Mouse (Mus musculus) kidney, embryonic 14.5 days (tissue): ENCODE data around the gene Casc3. TPM values are rescaled to one million over a fixed set of nuclear protein-coding genes. Genes with fewer than 3 reads are reported as not detected.

Experiments
- ATAC-seq: fragments of 200-750 bp; cut with Nextera tagmentation; 2 replicates; pipeline ENCODE4 v1.8.0; 2017; ENCODE audit warnings: moderate number of reproducible peaks, mild to moderate bottlenecking, moderate TSS enrichment, moderate library complexity; ENCODE audit not compliant: low FRiP score, low TSS enrichment
- H3K27ac ChIP-seq: fragments of 300-500 bp; sonication (generic); 2 replicates; pipeline ENCODE4 v1.5.1; 2014; ENCODE audit warnings: low read depth, mild to moderate bottlenecking, low read length, moderate library complexity, mixed read lengths
- H3K27me3 ChIP-seq: fragments of 300-500 bp; sonication (generic); 2 replicates; pipeline ENCODE4 v1.6.1; 2014; ENCODE audit warnings: mild to moderate bottlenecking, low read length; ENCODE audit not compliant: control insufficient read depth, insufficient read depth
- H3K36me3 ChIP-seq: fragments of 300-500 bp; sonication (generic); 2 replicates; pipeline ENCODE4 v1.6.1; 2014; ENCODE audit warnings: low read length, mixed read lengths; ENCODE audit not compliant: control insufficient read depth, insufficient read depth
- H3K4me1 ChIP-seq: fragments of 300-500 bp; sonication (generic); 2 replicates; pipeline ENCODE4 v1.6.1; 2014; ENCODE audit warnings: low read length, mixed read lengths; ENCODE audit not compliant: control insufficient read depth, insufficient read depth
- H3K4me2 ChIP-seq: fragments of 300-500 bp; sonication (generic); replicated peaks from 2 replicates; pipeline ENCODE4 v1.6.1; 2014; ENCODE audit warnings: low read depth, mild to moderate bottlenecking, low read length
- H3K4me3 ChIP-seq: fragments of 300-500 bp; sonication (generic); 2 replicates; pipeline ENCODE4 v1.5.1; 2014; ENCODE audit warnings: mild to moderate bottlenecking, low read length
- H3K9ac ChIP-seq: fragments of 300-500 bp; sonication (generic); 2 replicates; pipeline ENCODE4 v1.6.1; 2014; ENCODE audit warnings: low read depth, mild to moderate bottlenecking, low read length, moderate library complexity
- H3K9me3 ChIP-seq: fragments of 300-500 bp; sonication (generic); 2 replicates; pipeline ENCODE4 v1.6.1; 2016; ENCODE audit warnings: low read length; ENCODE audit not compliant: control insufficient read depth
- WGBS: fragments of 180-500 bp; shearing (Covaris S2); extraction: QIAGEN DNeasy Blood & Tissue Kit; methylation state at CpG from one replicate; pipeline ENCODE4 v1.1.7; 2014; 5-methylcytosine and 5-hydroxymethylcytosine counted together
- polyA plus RNA-seq: library from polyadenylated mRNA; unstranded; fragments of >200 nt; fragmentation: Nextera tagmentation; extraction: Ambion mirVana; gene quantifications from 2 replicates; pipeline ENCODE4 v1.2.1, GENCODE M21; 2014

Casc3 gene
- polyA plus RNA-seq, 1 experiment from 2014 or later: 43.1 TPM

- ATAC-seq: no peak
- no peaks in the 10 kb centered on the region for H3K9me3 ChIP-seq
- no peaks in the 10 kb centered on the region; the same call in 1 of the 2 replicates for H3K36me3 ChIP-seq
- peak overlapping the region; percentile 47; the same call in 1 of the 2 replicates for H3K9ac ChIP-seq
- no peaks in the 10 kb centered on the region for H3K27me3 ChIP-seq
- peak overlapping the region; percentile 36 for H3K4me2 ChIP-seq
- WGBS: 5% methylated on average over 12 of the region's 12 CpGs
- H3K4me3 ChIP-seq: no peak overlapping the region
- H3K4me1 ChIP-seq: peaks cover 61% of the 10 kb centered on the region
- H3K27ac ChIP-seq: peak overlapping the region; percentile 95
Measured at GRCm38 (mm10) chr11:98785772-98786281, 18.9 kb upstream of the Casc3 start.

DNA sequence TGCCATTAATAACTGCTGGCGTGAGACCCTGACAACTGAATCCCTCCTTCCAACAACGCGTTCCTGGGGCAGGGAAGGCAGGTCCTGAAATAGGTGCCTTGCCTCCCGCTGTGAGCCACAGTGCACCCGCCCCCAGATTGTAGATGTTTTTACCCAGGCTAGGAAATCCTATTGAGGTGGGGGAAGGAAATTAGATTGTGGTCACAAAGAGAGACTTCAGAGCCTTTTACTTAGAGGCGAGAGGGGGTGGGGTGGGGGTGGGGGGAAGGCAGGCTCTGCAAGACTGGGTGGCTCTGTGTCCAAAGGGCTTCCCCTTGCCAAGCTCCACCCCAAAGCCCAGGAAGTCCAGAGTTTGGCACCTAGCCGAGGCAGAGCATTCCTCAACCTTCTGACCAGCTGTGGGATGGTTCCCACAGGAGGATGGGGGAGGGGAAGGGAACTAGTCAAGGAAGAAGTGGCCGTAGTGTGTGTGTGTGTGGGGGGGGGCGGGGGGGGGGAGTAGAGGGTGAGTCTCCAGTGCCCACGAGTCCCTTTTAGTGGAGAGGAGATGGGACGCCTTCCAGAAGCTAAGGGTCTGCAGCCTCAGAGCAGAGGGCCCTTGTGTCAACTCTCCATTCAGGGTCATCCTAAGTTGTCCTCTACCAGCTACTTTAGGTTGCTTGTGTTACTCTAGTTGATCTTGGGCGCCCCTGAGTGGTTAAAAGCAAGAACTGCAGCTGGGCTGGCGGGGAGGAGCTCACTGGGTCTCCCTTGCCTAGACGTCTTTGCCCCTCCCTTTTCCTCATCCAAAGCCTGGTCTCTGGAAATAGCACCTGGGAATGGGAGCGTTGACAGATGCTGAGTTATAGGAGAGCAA is 18.1 kb upstream of the Casc3 start:
- under 1% methylated on average over 15 of the region's 15 CpGs for WGBS
- Histone ChIP-seq H3K9me3 (no peaks in the 10 kb centered on the region), H3K9ac (peak overlapping the region; percentile 47), H3K27ac (peak overlapping the region; percentile 95), H3K36me3 (no peaks in the 10 kb centered on the region; the same call in 1 of the 2 replicates), H3K4me2 (peak overlapping the region; percentile 36), H3K4me1 (peaks cover 57% of the 10 kb centered on the region), H3K27me3 (no peaks in the 10 kb centered on the region), H3K4me3 (no peak overlapping the region; the same call in 1 of the 2 replicates)
- ATAC-seq: peak; percentile 59

- no peak overlapping the region for H3K9ac ChIP-seq
- H3K27me3 ChIP-seq: no peaks in the 10 kb centered on the region
- H3K27ac ChIP-seq: peak overlapping the region; percentile 95; the same call in 1 of the 2 replicates
- no peak overlapping the region; the same call in 1 of the 2 replicates for H3K4me2 ChIP-seq
- H3K9me3 ChIP-seq: no peaks in the 10 kb centered on the region
- peaks cover 54% of the 10 kb centered on the region for H3K4me1 ChIP-seq
- no peak for ATAC-seq
- no peaks in the 10 kb centered on the region; the same call in 1 of the 2 replicates for H3K36me3 ChIP-seq
- H3K4me3 ChIP-seq: no peak overlapping the region
- 22% methylated on average over 7 of the region's 7 CpGs for WGBS
Measured at GRCm38 (mm10) chr11:98787229-98787628, 17.5 kb upstream of the Casc3 start.

DNA sequence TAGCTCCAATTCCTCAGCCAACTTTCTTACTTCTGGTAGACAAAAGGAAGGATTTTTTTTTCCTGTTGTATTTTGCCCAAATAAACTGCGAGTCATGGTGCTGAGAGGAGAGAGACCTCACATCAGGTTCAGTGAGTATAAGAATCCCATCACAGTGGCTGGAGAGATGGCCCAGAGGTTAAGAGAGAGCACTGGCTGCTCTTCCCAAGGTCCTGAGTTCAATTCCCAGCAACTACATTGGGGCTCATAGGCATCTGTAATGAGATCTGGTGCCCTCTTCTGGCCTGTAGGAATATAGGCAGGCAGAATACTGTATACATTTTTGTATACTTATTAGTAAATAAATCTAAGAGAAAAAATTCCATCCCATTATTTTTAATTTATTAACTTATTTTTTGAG is 17.0 kb upstream of the Casc3 start:
- Histone ChIP-seq H3K27ac (peak overlapping the region; percentile 95; the same call in 1 of the 2 replicates), H3K4me3 (no peak overlapping the region), H3K27me3 (no peaks in the 10 kb centered on the region), H3K4me2 (no peak overlapping the region), H3K36me3 (no peaks in the 10 kb centered on the region; the same call in 1 of the 2 replicates), H3K9me3 (no peaks in the 10 kb centered on the region), H3K9ac (no peak overlapping the region), H3K4me1 (peaks cover 53% of the 10 kb centered on the region)
- 93% methylated on average over 1 of the region's 1 CpGs for WGBS
- no peak for ATAC-seq

GRCm38 (mm10) chr11:98788139-98788538 is 16.6 kb upstream of the Casc3 start:
- Histone ChIP-seq H3K36me3 (no peaks in the 10 kb centered on the region; the same call in 1 of the 2 replicates), H3K4me3 (no peak overlapping the region), H3K27me3 (no peaks in the 10 kb centered on the region), H3K9me3 (no peaks in the 10 kb centered on the region), H3K9ac (no peak overlapping the region), H3K27ac (peak overlapping the region; percentile 25; the same call in 1 of the 2 replicates), H3K4me2 (no peak overlapping the region), H3K4me1 (peaks cover 53% of the 10 kb centered on the region)
- WGBS: 95% methylated on average over 5 of the region's 5 CpGs
- no peak for ATAC-seq

- peak; percentile 81 for ATAC-seq
- WGBS: 14% methylated on average over 18 of the region's 18 CpGs
Measured at GRCm38 (mm10) chr11:98788550-98789218, 16.0 kb upstream of the Casc3 start.

DNA sequence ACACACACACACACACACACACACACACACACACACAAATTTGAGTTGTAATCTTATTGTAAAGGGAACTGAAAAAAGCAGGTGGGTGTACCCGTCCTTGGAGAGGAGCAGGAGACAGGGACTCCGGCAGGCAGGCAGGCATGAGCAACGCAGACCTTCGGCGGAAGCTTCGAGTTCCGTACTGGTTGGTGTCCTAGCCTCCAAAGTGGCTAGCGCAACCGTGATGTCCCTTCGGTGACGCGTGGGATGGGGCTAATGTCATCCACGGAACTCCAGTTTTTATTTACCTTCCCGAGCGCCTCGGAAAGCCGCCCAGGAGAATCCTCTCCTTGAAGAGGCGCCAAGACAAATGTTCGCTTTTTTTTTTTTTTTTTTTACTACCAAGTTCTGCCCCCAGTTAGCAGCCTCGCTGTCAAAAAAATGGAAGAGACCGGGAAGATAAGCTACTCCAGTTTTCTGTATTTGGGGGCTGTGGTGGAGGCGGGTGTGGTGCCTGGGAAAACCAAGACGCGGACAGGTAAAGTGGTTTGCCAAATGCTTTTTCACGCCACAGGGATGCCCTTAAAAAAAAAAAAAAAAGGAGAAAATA is 15.4 kb upstream of the Casc3 start:
- WGBS: under 1% methylated on average over 25 of the region's 25 CpGs
- Histone ChIP-seq H3K4me2 (peak overlapping the region; percentile 81), H3K4me3 (peak overlapping the region; percentile 50), H3K27ac (0 out of 2 replicates have a peak overlapping the region, but pooled peaks have one; percentile 59), H3K36me3 (no peaks in the 10 kb centered on the region; the same call in 1 of the 2 replicates), H3K9ac (peak overlapping the region; percentile 69), H3K4me1 (peaks cover 50% of the 10 kb centered on the region), H3K27me3 (no peaks in the 10 kb centered on the region), H3K9me3 (no peaks in the 10 kb centered on the region)
- ATAC-seq: 0 out of 2 replicates have a peak, but pooled peaks have one; percentile 16

More at GRCm38 (mm10) chr11:98788550-98789218, 16.0 kb upstream of the Casc3 start:
- no peaks in the 10 kb centered on the region; the same call in 1 of the 2 replicates for H3K36me3 ChIP-seq
- H3K27ac ChIP-seq: peak overlapping the region; percentile 25; the same call in 1 of the 2 replicates
- no peaks in the 10 kb centered on the region for H3K27me3 ChIP-seq
- peak overlapping the region; percentile 50 for H3K4me3 ChIP-seq
- no peaks in the 10 kb centered on the region for H3K9me3 ChIP-seq
- peaks cover 53% of the 10 kb centered on the region for H3K4me1 ChIP-seq
- peak overlapping the region; percentile 69 for H3K9ac ChIP-seq
- H3K4me2 ChIP-seq: peak overlapping the region; percentile 81

DNA sequence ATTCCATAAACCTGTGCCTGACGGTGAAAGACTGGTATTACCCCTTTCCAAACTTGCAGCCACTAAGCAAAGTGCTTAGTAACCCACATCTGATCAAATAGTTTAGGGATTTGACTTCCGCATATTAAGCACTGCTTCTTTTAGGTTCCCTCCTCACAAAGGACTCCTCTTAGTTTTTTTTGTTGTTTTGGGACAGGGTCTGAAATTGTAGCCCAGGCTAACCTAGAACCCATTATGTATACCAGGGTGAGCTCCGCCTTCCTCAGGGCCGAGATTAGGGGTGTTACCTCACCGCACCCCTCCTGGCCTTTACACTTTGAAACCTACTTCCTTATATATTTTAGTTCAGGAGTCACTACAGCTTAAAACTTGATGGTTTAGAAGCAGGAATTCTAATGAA is 14.9 kb upstream of the Casc3 start:
- WGBS: 42% methylated on average over 5 of the region's 5 CpGs
- Histone ChIP-seq H3K36me3 (no peaks in the 10 kb centered on the region; the same call in 1 of the 2 replicates), H3K4me2 (peak overlapping the region; percentile 81), H3K4me1 (peaks cover 47% of the 10 kb centered on the region), H3K9ac (0 out of 2 replicates have a peak overlapping the region, but pooled peaks have one; percentile 69), H3K27me3 (no peaks in the 10 kb centered on the region), H3K4me3 (peak overlapping the region; percentile 50), H3K9me3 (no peaks in the 10 kb centered on the region), H3K27ac (no peak overlapping the region)
- ATAC-seq: no peak
